Mouse (Mus musculus): Measurements from ENCODE around the gene Wasl. TPM values are rescaled to one million over a fixed set of nuclear protein-coding genes. Genes with fewer than 3 reads are reported as not detected.

Gene Wasl
- polyA plus RNA-seq, 1 experiment from 2014 or later = 122 TPM

GRCm38 (mm10) chr6:24602993-24603392, 61.8 kb downstream of the Wasl start:
- ATAC-seq (replicated peaks; ENCODE audit: low FRiP score, low read depth) (no peak), DNase-seq (ENCODE audit: low spot score) (no peak)
- Histone ChIP-seq H3K27me3 (ENCODE audit: insufficient read depth, low read length) (no peaks in the 10 kb centered on the region), H3K27ac (no peak overlapping the region), H3K4me2 (ENCODE audit: low read length) (no peak overlapping the region), H3K9ac (ENCODE audit: low read depth, low read length) (no peak overlapping the region), H3K4me1 (replicated peaks; ENCODE audit: insufficient read depth, low read length) (no peaks in the 10 kb centered on the region), H3K36me3 (ENCODE audit: insufficient read depth, low read length) (no peaks in the 10 kb centered on the region), H3K9me3 (replicated peaks; ENCODE audit: low read length) (no peaks in the 10 kb centered on the region), H3K4me3 (replicated peaks; ENCODE audit: low read depth, low read length) (no peak overlapping the region)
- no peak for TF ChIP-seq CTCF (IDR thresholded peaks at IDR 0.05; ENCODE audit: low read depth)
- WGBS = 85% methylated on average over 5 of the region's 5 CpGs

- 81% methylated on average over 3 of the region's 3 CpGs for WGBS
- no peak overlapping the region for H3K27ac ChIP-seq
- DNase-seq (ENCODE audit: low spot score) (no peak), ATAC-seq (replicated peaks; ENCODE audit: low FRiP score, low read depth) (no peak)
- H3K4me2 ChIP-seq (ENCODE audit: low read length) = no peak overlapping the region
- no peak overlapping the region for H3K4me3 ChIP-seq (replicated peaks; ENCODE audit: low read depth, low read length)
- no peaks in the 10 kb centered on the region for H3K9me3 ChIP-seq (replicated peaks; ENCODE audit: low read length)
- no peak for TF ChIP-seq CTCF (IDR thresholded peaks at IDR 0.05; ENCODE audit: low read depth)
- H3K36me3 ChIP-seq (ENCODE audit: insufficient read depth, low read length) = no peaks in the 10 kb centered on the region
- H3K9ac ChIP-seq (ENCODE audit: low read depth, low read length) = no peak overlapping the region
- no peaks in the 10 kb centered on the region for H3K4me1 ChIP-seq (replicated peaks; ENCODE audit: insufficient read depth, low read length)
- H3K27me3 ChIP-seq (ENCODE audit: insufficient read depth, low read length) = no peaks in the 10 kb centered on the region
These were observed 62.5 kb downstream of the Wasl start for GRCm38 (mm10) chr6:24602351-24602750.

- Histone ChIP-seq H3K36me3 (ENCODE audit: insufficient read depth, low read length) (no peaks in the 10 kb centered on the region), H3K27me3 (ENCODE audit: insufficient read depth, low read length) (no peaks in the 10 kb centered on the region), H3K4me3 (replicated peaks; ENCODE audit: low read depth, low read length) (no peak overlapping the region), H3K9me3 (replicated peaks; ENCODE audit: low read length) (no peaks in the 10 kb centered on the region), H3K4me1 (replicated peaks; ENCODE audit: insufficient read depth, low read length) (no peaks in the 10 kb centered on the region), H3K9ac (ENCODE audit: low read depth, low read length) (no peak overlapping the region), H3K4me2 (ENCODE audit: low read length) (no peak overlapping the region), H3K27ac (no peak overlapping the region)
- no peak for TF ChIP-seq CTCF (IDR thresholded peaks at IDR 0.05; ENCODE audit: low read depth)
- ATAC-seq (replicated peaks; ENCODE audit: low FRiP score, low read depth) (no peak), DNase-seq (ENCODE audit: low spot score) (no peak)
- 15% methylated on average over 1 of the region's 1 CpGs for WGBS
These were observed 63.1 kb downstream of the Wasl start for GRCm38 (mm10) chr6:24601668-24602067.

GRCm38 (mm10) chr6:24600726-24601125, 64.1 kb downstream of the Wasl start:
- Histone ChIP-seq H3K9me3 (replicated peaks; ENCODE audit: low read length) (no peaks in the 10 kb centered on the region), H3K4me3 (replicated peaks; ENCODE audit: low read depth, low read length) (no peak overlapping the region), H3K36me3 (ENCODE audit: insufficient read depth, low read length) (no peaks in the 10 kb centered on the region), H3K27ac (no peak overlapping the region), H3K4me2 (ENCODE audit: low read length) (no peak overlapping the region), H3K9ac (ENCODE audit: low read depth, low read length) (no peak overlapping the region), H3K4me1 (replicated peaks; ENCODE audit: insufficient read depth, low read length) (no peaks in the 10 kb centered on the region), H3K27me3 (ENCODE audit: insufficient read depth, low read length) (no peaks in the 10 kb centered on the region)
- DNase-seq (ENCODE audit: low spot score) = no peak
- TF ChIP-seq CTCF (IDR thresholded peaks at IDR 0.05; ENCODE audit: low read depth) = no peak
- 61% methylated on average over 4 of the region's 4 CpGs for WGBS
- ATAC-seq (replicated peaks; ENCODE audit: low FRiP score, low read depth) = no peak

- no peak for TF ChIP-seq CTCF (IDR thresholded peaks at IDR 0.05; ENCODE audit: low read depth)
- H3K36me3 ChIP-seq (ENCODE audit: insufficient read depth, low read length) = no peaks in the 10 kb centered on the region
- H3K4me2 ChIP-seq (ENCODE audit: low read length) = no peak overlapping the region
- DNase-seq (ENCODE audit: low spot score) (no peak), ATAC-seq (replicated peaks; ENCODE audit: low FRiP score, low read depth) (no peak)
- no peak overlapping the region for H3K4me3 ChIP-seq (replicated peaks; ENCODE audit: low read depth, low read length)
- 82% methylated on average over 6 of the region's 6 CpGs for WGBS
- H3K27ac ChIP-seq = no peak overlapping the region
- H3K9me3 ChIP-seq (replicated peaks; ENCODE audit: low read length) = no peaks in the 10 kb centered on the region
- H3K27me3 ChIP-seq (ENCODE audit: insufficient read depth, low read length) = no peaks in the 10 kb centered on the region
- H3K4me1 ChIP-seq (replicated peaks; ENCODE audit: insufficient read depth, low read length) = no peaks in the 10 kb centered on the region
- no peak overlapping the region for H3K9ac ChIP-seq (ENCODE audit: low read depth, low read length)
These were observed 64.7 kb downstream of the Wasl start for GRCm38 (mm10) chr6:24600134-24600533.

- no peak for TF ChIP-seq CTCF (IDR thresholded peaks at IDR 0.05; ENCODE audit: low read depth)
- no peak overlapping the region for H3K4me3 ChIP-seq (replicated peaks; ENCODE audit: low read depth, low read length)
- no peaks in the 10 kb centered on the region for H3K4me1 ChIP-seq (replicated peaks; ENCODE audit: insufficient read depth, low read length)
- no peak for ATAC-seq (replicated peaks; ENCODE audit: low FRiP score, low read depth)
- WGBS = 90% methylated on average over 5 of the region's 5 CpGs
- H3K36me3 ChIP-seq (ENCODE audit: insufficient read depth, low read length) = no peaks in the 10 kb centered on the region
- no peak overlapping the region for H3K9ac ChIP-seq (ENCODE audit: low read depth, low read length)
- H3K27me3 ChIP-seq (ENCODE audit: insufficient read depth, low read length) = no peaks in the 10 kb centered on the region
- H3K4me2 ChIP-seq (ENCODE audit: low read length) = no peak overlapping the region
- no peak overlapping the region for H3K27ac ChIP-seq
- H3K9me3 ChIP-seq (replicated peaks; ENCODE audit: low read length) = no peaks in the 10 kb centered on the region
- no peak for DNase-seq (ENCODE audit: low spot score)
These were observed 65.2 kb downstream of the Wasl start for GRCm38 (mm10) chr6:24599639-24600038.

GRCm38 (mm10) chr6:24599179-24599578, 65.6 kb downstream of the Wasl start:
- 91% methylated on average over 6 of the region's 6 CpGs for WGBS
- DNase-seq (ENCODE audit: low spot score) = no peak
- no peak for TF ChIP-seq CTCF (IDR thresholded peaks at IDR 0.05; ENCODE audit: low read depth)
- no peak overlapping the region for H3K4me3 ChIP-seq (replicated peaks; ENCODE audit: low read depth, low read length)
- H3K9me3 ChIP-seq (replicated peaks; ENCODE audit: low read length) = no peaks in the 10 kb centered on the region
- H3K9ac ChIP-seq (ENCODE audit: low read depth, low read length) = no peak overlapping the region
- no peak overlapping the region for H3K27ac ChIP-seq
- no peaks in the 10 kb centered on the region for H3K36me3 ChIP-seq (ENCODE audit: insufficient read depth, low read length)
- ATAC-seq (replicated peaks; ENCODE audit: low FRiP score, low read depth) = no peak
- H3K4me2 ChIP-seq (ENCODE audit: low read length) = no peak overlapping the region
- no peaks in the 10 kb centered on the region for H3K27me3 ChIP-seq (ENCODE audit: insufficient read depth, low read length)
- no peaks in the 10 kb centered on the region for H3K4me1 ChIP-seq (replicated peaks; ENCODE audit: insufficient read depth, low read length)

All from kidney, postnatal 0 days (tissue).